Mouse (Mus musculus) heart, embryonic 11.5 days (tissue): ENCODE measurements at regions not wholly inside any gene's neighbourhood (a gene's known extent, or its start where the extent isn't known, plus 50 kb on each side); places are given as distances from the start of the nearest gene placed in this dataset.
A peak's percentile ranks its signal among the peaks of the same experiment; 100 is the strongest.

ENCODE experiments used
- ATAC-seq: fragments of 200-750 bp; cut with Nextera tagmentation; replicated peaks from 2 replicates; pipeline ENCODE4 v1.8.0; 2017; ENCODE audit warnings: moderate library complexity; ENCODE audit not compliant: insufficient number of reproducible peaks, low FRiP score, low TSS enrichment
- H3K27ac ChIP-seq: fragments of 300-500 bp; sonication (generic); 2 replicates; pipeline ENCODE4 v1.5.1; 2014; ENCODE audit warnings: mild to moderate bottlenecking, low read depth, low read length
- H3K27me3 ChIP-seq: fragments of 300-500 bp; sonication (generic); 2 replicates; pipeline ENCODE4 v1.6.1; 2014; ENCODE audit warnings: mild to moderate bottlenecking, low read length, mixed read lengths; ENCODE audit not compliant: control insufficient read depth, insufficient read depth
- H3K36me3 ChIP-seq: fragments of 300-500 bp; sonication (generic); 2 replicates; pipeline ENCODE4 v1.6.1; 2014; ENCODE audit warnings: mild to moderate bottlenecking, low read length, moderate library complexity, mixed read lengths; ENCODE audit not compliant: control insufficient read depth, insufficient read depth
- H3K4me1 ChIP-seq: fragments of 300-500 bp; sonication (generic); 2 replicates; pipeline ENCODE4 v1.6.1; 2014; ENCODE audit warnings: low read length; ENCODE audit not compliant: control insufficient read depth, insufficient read depth
- H3K4me2 ChIP-seq: fragments of 300-500 bp; sonication (generic); 2 replicates; pipeline ENCODE4 v1.6.1; 2014; ENCODE audit warnings: mild to moderate bottlenecking, moderate library complexity
- H3K4me3 ChIP-seq: fragments of 300-500 bp; sonication (generic); 2 replicates; pipeline ENCODE4 v1.5.1; 2014; ENCODE audit warnings: low read depth, low read length
- H3K9ac ChIP-seq: fragments of 300-500 bp; sonication (generic); 2 replicates; pipeline ENCODE4 v1.6.1; 2014; ENCODE audit warnings: mild to moderate bottlenecking, low read depth, low read length, moderate library complexity
- H3K9me3 ChIP-seq: fragments of 300-500 bp; sonication (generic); replicated peaks from 2 replicates; pipeline ENCODE4 v1.6.1; 2016; ENCODE audit warnings: low read length; ENCODE audit not compliant: control insufficient read depth
- WGBS: fragments of 180-500 bp; shearing (Covaris S2); extraction: QIAGEN DNeasy Blood & Tissue Kit; methylation state at CpG from one replicate; pipeline ENCODE4 v1.1.7; 2014; ENCODE audit not compliant: insufficient replicate concordance; 5-methylcytosine and 5-hydroxymethylcytosine counted together

GRCm38 (mm10) chr1:76641181-76641711, 873.6 kb downstream of the Epha4 start:
- Histone ChIP-seq H3K36me3 (no peaks in the 10 kb centered on the region), H3K4me1 (no peaks in the 10 kb centered on the region), H3K4me2 (no peak overlapping the region), H3K9ac (no peak overlapping the region), H3K9me3 (no peaks in the 10 kb centered on the region), H3K4me3 (no peak overlapping the region), H3K27ac (no peak overlapping the region), H3K27me3 (no peaks in the 10 kb centered on the region; the same call in 1 of the 2 replicates)
- ATAC-seq, result no peak
- 69% methylated on average over 3 of the region's 3 CpGs for WGBS

DNA sequence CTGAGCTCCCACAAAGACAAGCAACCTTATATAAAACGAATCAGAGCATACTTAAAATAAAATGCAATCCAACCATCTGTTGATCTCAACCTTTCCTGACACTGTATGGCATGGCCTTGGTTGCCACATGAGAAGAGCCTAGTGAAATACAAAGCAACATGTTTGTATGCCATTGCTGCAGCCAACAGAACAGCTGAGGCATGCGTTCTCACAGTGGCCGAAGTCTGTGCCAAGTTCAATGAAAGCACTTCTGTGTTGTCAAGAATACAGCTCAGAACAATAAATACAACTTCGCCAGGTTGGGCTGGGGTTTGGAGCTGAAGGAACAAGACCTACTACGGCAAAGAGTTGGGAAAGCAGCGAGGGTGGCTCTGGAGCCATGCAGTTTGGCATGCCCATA, 872.2 kb downstream of the Epha4 start:
- whole genome bisulfite sequencing, result 74% methylated on average over 6 of the region's 6 CpGs
- Histone ChIP-seq H3K27me3 (no peaks in the 10 kb centered on the region; the same call in 1 of the 2 replicates), H3K27ac (no peak overlapping the region), H3K36me3 (no peaks in the 10 kb centered on the region), H3K4me3 (no peak overlapping the region), H3K9ac (no peak overlapping the region), H3K4me1 (no peaks in the 10 kb centered on the region), H3K4me2 (no peak overlapping the region), H3K9me3 (no peaks in the 10 kb centered on the region)
- ATAC-seq, result no peak

DNA sequence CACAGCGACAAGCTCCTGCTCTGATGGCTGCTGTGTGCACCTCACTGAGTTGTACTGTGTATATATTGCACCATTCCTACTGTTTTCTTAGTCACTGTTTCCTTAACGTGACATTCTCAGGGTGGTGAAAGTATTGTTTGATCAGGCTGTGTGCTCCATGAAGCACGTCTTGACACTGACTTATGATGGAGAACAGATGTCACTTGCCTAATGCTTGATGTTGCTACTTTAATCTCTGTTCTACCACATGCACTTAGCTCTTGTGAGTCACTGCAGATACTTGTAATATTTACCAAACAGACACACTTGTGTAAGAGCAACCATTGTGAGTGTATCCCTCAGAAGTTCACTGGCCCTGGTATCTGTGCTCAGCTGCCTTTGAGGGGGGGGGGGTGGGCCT, 870.0 kb downstream of the Epha4 start:
- H3K9ac ChIP-seq, result no peak overlapping the region
- H3K4me2 ChIP-seq, result no peak overlapping the region
- no peaks in the 10 kb centered on the region for H3K9me3 ChIP-seq
- no peak overlapping the region for H3K4me3 ChIP-seq
- H3K36me3 ChIP-seq, result no peaks in the 10 kb centered on the region
- no peaks in the 10 kb centered on the region; the same call in 1 of the 2 replicates for H3K27me3 ChIP-seq
- ATAC-seq, result no peak
- no peaks in the 10 kb centered on the region for H3K4me1 ChIP-seq
- H3K27ac ChIP-seq, result no peak overlapping the region
- WGBS, result 36% methylated on average over 3 of the region's 3 CpGs

DNA sequence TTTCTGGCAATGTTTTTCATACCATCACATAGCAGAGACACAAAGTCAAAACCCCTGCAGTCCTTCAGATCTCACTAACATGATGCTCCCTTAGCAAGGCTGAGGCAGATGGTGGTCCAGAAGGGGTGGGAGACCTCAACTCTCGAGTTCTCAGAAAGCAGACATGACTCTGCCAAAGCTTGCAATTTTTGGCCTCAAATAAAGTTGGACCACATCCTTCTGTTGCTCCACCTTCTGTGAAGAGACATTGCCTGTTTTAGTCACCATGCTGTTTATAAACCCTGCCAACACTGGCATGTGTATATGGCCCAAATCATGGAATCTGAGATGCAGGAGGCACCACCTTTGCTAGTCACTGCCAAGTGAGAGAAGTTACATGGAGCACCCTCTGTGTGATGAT, 860.1 kb downstream of the Epha4 start:
- ATAC-seq, result no peak
- 75% methylated on average over 1 of the region's 1 CpGs for WGBS

GRCm38 (mm10) chr1:76658228-76658627, 856.7 kb downstream of the Epha4 start:
- ATAC-seq, result peak; percentile 65; the same call in 1 of the 2 replicates
- H3K36me3 ChIP-seq, result no peaks in the 10 kb centered on the region
- H3K27ac ChIP-seq, result no peak overlapping the region
- H3K4me1 ChIP-seq, result no peaks in the 10 kb centered on the region
- H3K4me3 ChIP-seq, result no peak overlapping the region
- no peak overlapping the region for H3K9ac ChIP-seq
- no peaks in the 10 kb centered on the region for H3K9me3 ChIP-seq
- no peaks in the 10 kb centered on the region for H3K27me3 ChIP-seq
- H3K4me2 ChIP-seq, result no peak overlapping the region
- 23% methylated on average over 4 of the region's 4 CpGs for WGBS

More for the DNA sequence above, 860.1 kb downstream of the Epha4 start:
- no peaks in the 10 kb centered on the region for H3K27me3 ChIP-seq
- no peak overlapping the region for H3K4me3 ChIP-seq
- H3K9me3 ChIP-seq, result no peaks in the 10 kb centered on the region
- H3K4me1 ChIP-seq, result peaks cover 4% of the 10 kb centered on the region; the same call in 1 of the 2 replicates
- H3K27ac ChIP-seq, result no peak overlapping the region
- H3K9ac ChIP-seq, result no peak overlapping the region
- no peaks in the 10 kb centered on the region for H3K36me3 ChIP-seq
- H3K4me2 ChIP-seq, result no peak overlapping the region

DNA sequence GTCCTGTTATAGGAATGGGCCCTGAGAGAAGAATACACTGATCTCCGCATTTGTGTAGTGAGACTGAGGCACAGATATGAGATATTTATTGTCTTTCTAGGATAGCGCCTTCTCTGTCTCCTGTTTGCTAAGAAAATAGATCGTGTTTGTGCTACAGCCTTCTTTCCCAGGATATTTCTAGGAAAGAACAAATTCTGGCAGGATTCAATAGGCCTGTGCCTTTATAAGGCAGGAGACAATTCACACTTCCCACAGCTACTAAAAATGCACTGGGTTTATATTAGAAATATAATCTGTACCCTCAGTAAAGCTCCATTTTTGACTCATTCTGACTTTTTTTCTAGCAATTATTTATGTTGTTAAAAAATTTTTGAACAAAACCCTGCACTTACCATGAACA, 854.7 kb downstream of the Epha4 start:
- ATAC-seq, result no peak
- Histone ChIP-seq H3K27ac (no peak overlapping the region), H3K4me1 (no peaks in the 10 kb centered on the region), H3K4me2 (no peak overlapping the region), H3K4me3 (no peak overlapping the region), H3K9me3 (no peaks in the 10 kb centered on the region), H3K9ac (no peak overlapping the region), H3K27me3 (no peaks in the 10 kb centered on the region), H3K36me3 (no peaks in the 10 kb centered on the region)
- WGBS, result 71% methylated on average over 3 of the region's 3 CpGs

- no peak overlapping the region for H3K4me2 ChIP-seq
- H3K4me3 ChIP-seq, result no peak overlapping the region
- H3K27ac ChIP-seq, result no peak overlapping the region
- no peak for ATAC-seq
- H3K9ac ChIP-seq, result no peak overlapping the region
- 85% methylated on average over 4 of the region's 4 CpGs for WGBS
- H3K4me1 ChIP-seq, result no peaks in the 10 kb centered on the region
- H3K9me3 ChIP-seq, result no peaks in the 10 kb centered on the region
- no peaks in the 10 kb centered on the region for H3K27me3 ChIP-seq
- H3K36me3 ChIP-seq, result no peaks in the 10 kb centered on the region
Observed at GRCm38 (mm10) chr1:76664381-76664780, 850.5 kb downstream of the Epha4 start.

- Histone ChIP-seq H3K36me3 (no peaks in the 10 kb centered on the region), H3K27me3 (no peaks in the 10 kb centered on the region), H3K27ac (no peak overlapping the region), H3K4me1 (no peaks in the 10 kb centered on the region), H3K9me3 (no peaks in the 10 kb centered on the region), H3K4me2 (no peak overlapping the region), H3K9ac (no peak overlapping the region), H3K4me3 (no peak overlapping the region)
- ATAC-seq, result no peak
- 29% methylated on average over 6 of the region's 6 CpGs for WGBS
Observed at GRCm38 (mm10) chr1:76676836-76677235, 838.1 kb downstream of the Epha4 start.

DNA sequence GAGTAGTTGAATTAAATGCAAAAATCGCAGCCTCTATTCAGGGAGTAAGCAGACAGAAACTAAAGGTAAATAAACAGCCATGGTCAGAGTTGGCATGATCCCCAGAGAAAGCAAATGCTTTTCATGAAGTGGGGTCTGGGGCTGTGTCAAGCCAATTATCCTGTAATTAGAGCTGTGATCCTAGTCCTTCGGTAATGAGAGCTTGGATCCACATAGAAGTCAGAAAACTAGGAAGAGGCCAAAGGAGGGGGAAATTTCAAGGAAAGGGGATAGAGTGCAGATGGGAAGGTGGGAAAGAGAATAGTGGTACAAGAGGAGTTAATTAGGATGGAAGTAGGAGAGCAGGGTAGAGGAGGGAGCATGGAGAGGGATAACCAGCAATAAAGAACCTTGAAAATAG, 809.3 kb downstream of the Epha4 start:
- Histone ChIP-seq H3K4me3 (no peak overlapping the region), H3K27me3 (no peaks in the 10 kb centered on the region), H3K4me2 (no peak overlapping the region), H3K4me1 (no peaks in the 10 kb centered on the region), H3K9ac (no peak overlapping the region), H3K36me3 (no peaks in the 10 kb centered on the region), H3K27ac (no peak overlapping the region), H3K9me3 (no peaks in the 10 kb centered on the region)
- 69% methylated on average over 2 of the region's 2 CpGs for WGBS
- no peak for ATAC-seq
